Mouse (Mus musculus) activated CD4-positive, CD25-positive, alpha-beta regulatory T cell, adult 9 weeks (primary cell): ENCODE results near the gene Mgst1. TPM values are rescaled to one million over a fixed set of nuclear protein-coding genes. Genes with fewer than 3 reads are reported as not detected.

ENCODE experiments used
- polyA plus RNA-seq: library from polyadenylated mRNA; unstranded; fragments of 100-300 nt; shearing (Covaris generic); gene quantifications from one replicate; pipeline ENCODE4 v1.2.1, GENCODE M21; 2017

The Mgst1 gene
- polyA plus RNA-seq = 0.51 TPM

GRCm38 (mm10) chr6:138139930-138140329, at the start of gene Mgst1:
Gene Mgst1, plus strand, starts transcription at chr6:138140316.

Other genes starting within 250 kb of the Mgst1 start
- gene Slc15a5, start 60.4 kb upstream of the Mgst1 start, polyA plus RNA-seq = not detected